Mouse (Mus musculus): Measurements from ENCODE around the gene Arsk. TPM values are rescaled to one million over a fixed set of nuclear protein-coding genes. Genes with fewer than 3 reads are reported as not detected.

Gene Arsk
- 1 to 10 TPM; 2.4 to 4.8 TPM for total RNA-seq (2021)
- long read RNA-seq, experiment 1, partial matches to known transcripts: 0 of 1 reads
- long read RNA-seq, experiment 1, other reads (novel, unspliced or antisense): 0 of 1 reads
- long read RNA-seq, experiment 2, partial matches to known transcripts: 1 of 2 reads
- long read RNA-seq, experiment 2, other reads (novel, unspliced or antisense): 0 of 2 reads

- peak; percentile 94 to 97 for DNase-seq
Observed at GRCm38 (mm10) chr13:76098493-76099303, at the start of gene Arsk, which contains the start of gene Ttc37. Gene Arsk, minus strand, starts transcription at chr13:76098660. Gene Ttc37, plus strand, starts transcription at chr13:76098734.

GRCm38 (mm10) chr13:76141117-76141808 is 42.8 kb upstream of the Arsk start:
- DNase-seq: no peak

- no peak for DNase-seq
Observed at GRCm38 (mm10) chr13:76138862-76139261, 40.4 kb upstream of the Arsk start.

GRCm38 (mm10) chr13:76132415-76132814 is 34.0 kb upstream of the Arsk start:
- DNase-seq: no peak

GRCm38 (mm10) chr13:76128799-76129198 is 30.3 kb upstream of the Arsk start:
- DNase-seq: no peak

- DNase-seq: no peak
Observed at GRCm38 (mm10) chr13:76109069-76109824, 10.8 kb upstream of the Arsk start.

GRCm38 (mm10) chr13:76101989-76102388 is 3.5 kb upstream of the Arsk start:
- DNase-seq: no peak

- no peak for DNase-seq
Observed at GRCm38 (mm10) chr13:76098116-76098492, 356 bp downstream of the Arsk start.

- no peak for DNase-seq
Observed at GRCm38 (mm10) chr13:76074323-76074722, 24.1 kb downstream of the Arsk start.

- no peak for DNase-seq
Observed at GRCm38 (mm10) chr13:76064363-76064945, 34.0 kb downstream of the Arsk start.

- DNase-seq: no peak
Observed at GRCm38 (mm10) chr13:76063548-76063947, 34.9 kb downstream of the Arsk start.

GRCm38 (mm10) chr13:76062569-76062968 is 35.9 kb downstream of the Arsk start:
- no peak for DNase-seq

GRCm38 (mm10) chr13:76062126-76062525 is 36.3 kb downstream of the Arsk start:
- no peak for DNase-seq

GRCm38 (mm10) chr13:76059591-76059990 is 38.9 kb downstream of the Arsk start:
- DNase-seq: no peak

- no peak for DNase-seq
Observed at GRCm38 (mm10) chr13:76057267-76058069, 41.0 kb downstream of the Arsk start.

- no peak for DNase-seq
Observed at GRCm38 (mm10) chr13:76056896-76057266, 41.6 kb downstream of the Arsk start, which contains the start of gene Gpr150. Gene Gpr150, minus strand, starts transcription at chr13:76056996.

GRCm38 (mm10) chr13:76056261-76056724 is 42.2 kb downstream of the Arsk start:
- peak; percentile 62 to 65 for DNase-seq

- DNase-seq: peak; percentile 39 to 47
Observed at GRCm38 (mm10) chr13:76055391-76056232, 42.8 kb downstream of the Arsk start.

- DNase-seq: no peak
Observed at GRCm38 (mm10) chr13:76044971-76045370, 53.5 kb downstream of the Arsk start.

GRCm38 (mm10) chr13:76042455-76042854 is 56.0 kb downstream of the Arsk start:
- DNase-seq: no peak
